Mouse (Mus musculus): ENCODE measurements around the gene Ccrl2. TPM values are rescaled to one million over a fixed set of nuclear protein-coding genes. Genes with fewer than 3 reads are reported as not detected.

The Ccrl2 gene
- total RNA-seq, 4 experiments from 2014 or later: 0.62 to 4.0 (median 1.2) TPM

DNA sequence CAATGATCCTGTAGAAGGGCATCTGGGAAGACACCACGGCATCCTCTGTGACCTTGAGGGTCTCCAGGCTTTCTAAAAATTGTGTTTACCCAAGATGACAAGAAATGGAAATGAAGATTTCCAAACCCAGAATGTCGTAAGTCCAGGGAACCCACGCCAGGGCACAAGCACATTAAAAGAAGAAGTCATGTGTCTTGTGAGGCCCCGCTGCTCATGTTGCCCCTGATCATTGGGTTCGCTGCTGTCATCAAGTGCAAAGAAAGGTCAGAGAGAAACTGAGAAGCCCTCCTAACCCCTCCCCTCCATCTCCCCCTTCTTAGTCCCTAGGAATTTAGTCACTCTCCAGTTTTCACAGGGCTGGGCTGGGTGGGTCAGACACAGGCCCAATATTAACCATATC, 5.5 kb upstream of the Ccrl2 start:
- DNase-seq (ENCODE audit: low spot score in 2 of 2): no peak

DNA sequence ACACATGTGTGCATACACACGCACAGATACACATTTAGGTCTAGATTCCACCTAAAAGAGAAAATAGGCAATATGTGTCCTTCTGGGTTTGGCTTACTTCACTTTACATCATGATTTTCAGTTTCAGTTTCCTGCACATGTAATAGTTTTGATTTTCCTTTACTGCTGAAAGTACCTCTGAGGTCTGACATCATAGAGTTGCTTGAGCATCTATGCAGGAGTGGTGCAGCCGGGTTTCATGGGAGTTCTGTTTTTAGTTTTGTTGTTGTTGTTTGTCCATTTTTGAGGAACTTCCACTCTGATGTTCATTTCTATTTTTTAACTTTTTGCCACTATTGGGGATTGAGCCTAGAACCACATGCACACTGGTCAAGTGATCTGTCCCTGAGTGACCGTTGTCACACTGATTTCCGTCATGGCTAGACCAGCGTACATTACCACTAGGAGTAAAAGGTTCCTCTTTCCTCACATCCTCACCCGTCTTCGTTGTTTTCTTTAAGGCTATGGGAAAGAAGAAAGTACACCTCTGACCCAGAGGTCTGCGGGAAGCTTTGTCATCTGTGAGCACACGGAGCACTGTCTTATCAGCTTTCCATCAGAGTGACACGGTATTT, 1.7 kb upstream of the Ccrl2 start:
- no peak for DNase-seq (ENCODE audit: low spot score in 2 of 2)

DNA sequence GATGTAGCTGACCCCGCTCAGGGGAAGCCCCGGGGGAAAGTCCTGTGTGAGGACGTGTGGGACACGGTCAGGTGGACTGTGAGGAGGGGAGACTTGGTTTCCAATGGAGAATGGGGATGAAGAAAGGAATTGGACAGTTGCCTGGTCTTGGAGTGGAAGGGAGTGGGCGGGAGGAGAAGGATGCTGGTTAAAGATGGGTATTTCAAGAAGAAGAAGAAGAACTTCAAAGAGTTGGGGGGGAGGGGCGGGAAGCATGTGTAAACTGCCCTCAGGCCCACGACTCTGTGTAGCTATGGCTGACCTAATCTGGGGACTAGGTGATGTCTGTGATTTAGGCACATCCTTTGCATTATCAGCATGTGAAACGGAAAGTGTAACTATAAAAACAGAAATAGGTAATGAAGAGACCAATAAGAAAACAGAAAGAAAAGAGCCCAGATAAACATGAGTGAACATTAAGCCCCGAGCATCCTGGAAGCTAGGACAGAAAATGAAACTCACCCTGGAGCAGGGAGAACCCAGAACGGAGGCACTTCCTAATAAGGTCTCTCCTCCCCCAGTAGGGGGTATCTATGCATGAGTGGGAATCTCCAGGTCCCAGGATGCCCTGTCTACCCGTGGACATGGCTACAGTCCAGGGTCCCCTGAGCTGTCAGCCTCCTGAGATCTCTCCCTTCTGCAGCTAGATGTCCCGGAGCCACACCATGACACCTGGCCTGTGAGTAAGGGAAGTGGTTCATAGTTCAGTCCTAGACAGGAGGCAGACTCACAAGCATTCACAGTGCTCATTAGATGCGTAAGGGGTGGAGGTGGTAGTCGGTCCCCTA, 438 bp upstream of the Ccrl2 start:
- no peak for DNase-seq (ENCODE audit: low spot score in 2 of 2)

DNA sequence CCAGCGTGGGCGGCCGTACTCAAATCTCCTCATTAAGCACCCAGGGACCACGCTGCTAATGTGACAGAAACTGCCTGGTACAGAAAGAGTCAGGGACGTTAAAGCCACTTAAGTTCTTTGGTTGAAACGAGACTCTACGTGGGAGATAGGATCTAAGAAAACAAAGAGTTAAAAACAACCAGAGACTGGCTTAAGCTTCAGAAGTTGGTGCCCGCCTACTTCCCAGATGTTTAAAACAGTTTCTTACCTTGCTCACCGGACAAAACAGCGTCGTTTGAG, 861 bp downstream of the Ccrl2 start:
- no peak for DNase-seq (ENCODE audit: low spot score in 2 of 2)

DNA sequence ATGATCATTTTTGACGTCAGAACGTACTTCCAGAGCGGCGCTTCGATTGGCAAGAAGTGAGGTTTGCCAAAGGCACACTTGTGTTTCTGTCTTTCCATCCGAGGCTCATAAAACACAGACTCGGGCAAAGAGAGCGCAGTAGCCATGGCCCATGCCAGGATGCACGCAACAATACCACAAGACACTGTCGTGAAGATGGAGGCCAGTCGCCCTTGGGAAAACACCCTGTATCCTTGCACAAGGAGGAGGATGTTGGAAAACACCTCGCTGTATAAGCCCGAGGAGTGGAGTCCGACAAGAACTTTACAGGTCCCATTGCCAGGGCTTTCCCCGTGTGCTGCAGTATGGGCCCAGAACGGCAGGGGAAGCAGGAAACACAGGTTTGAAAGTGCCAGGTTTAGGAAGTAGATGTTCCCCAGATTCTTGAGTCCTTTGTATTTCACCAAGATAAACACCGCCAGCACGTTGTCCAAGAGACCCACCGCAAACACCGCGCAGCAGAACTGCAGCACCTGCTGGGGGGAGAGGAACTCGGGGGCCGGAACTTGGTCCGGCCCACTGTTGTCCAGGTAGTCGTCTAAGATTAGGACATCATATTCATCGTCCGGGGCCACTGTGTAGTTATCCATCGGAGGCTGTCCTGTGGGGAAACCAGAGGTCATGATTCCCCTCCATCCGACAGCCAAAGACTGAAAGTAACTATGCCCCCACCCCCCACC, 1.4 kb downstream of the Ccrl2 start:
- no peak for DNase-seq (ENCODE audit: low spot score in 2 of 2)

DNA sequence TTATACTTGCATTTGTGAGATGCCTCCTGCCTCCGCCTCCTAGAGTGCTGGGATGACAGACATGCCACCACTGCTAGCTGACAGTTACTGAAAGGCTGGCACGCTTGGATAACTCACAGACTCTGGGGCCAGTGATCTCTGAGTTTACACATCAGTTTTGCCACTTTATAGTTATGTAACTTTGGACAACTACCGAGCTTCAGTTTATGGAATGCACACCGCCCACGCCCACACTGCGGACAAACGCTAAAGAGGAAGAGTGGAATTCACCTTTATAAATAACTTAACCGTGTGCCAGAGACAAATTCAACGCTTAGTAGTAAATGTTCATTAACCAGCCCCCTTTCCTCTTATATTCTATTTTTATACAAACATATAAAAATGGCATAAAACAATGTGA, 2.4 kb downstream of the Ccrl2 start:
- DNase-seq (ENCODE audit: low spot score in 2 of 2): no peak

DNA sequence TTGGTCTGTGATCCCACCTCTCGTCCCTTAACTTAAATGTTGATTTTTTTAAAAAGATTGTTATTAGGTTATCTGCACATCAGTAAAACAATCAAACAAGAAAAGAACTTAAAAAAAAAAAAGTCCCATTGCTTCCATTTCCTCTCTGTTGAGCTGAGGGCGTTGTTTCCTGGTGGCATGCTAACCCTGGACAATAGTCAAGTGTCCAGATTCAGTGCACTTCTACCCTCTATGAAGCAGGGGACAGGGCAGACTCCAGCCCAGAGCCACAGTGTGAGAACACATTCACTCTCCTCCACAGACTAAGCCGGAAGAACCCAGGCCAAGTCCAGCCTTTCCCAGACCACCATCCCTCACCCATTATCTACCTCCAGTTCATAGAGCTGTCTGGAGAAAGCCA, 8.9 kb downstream of the Ccrl2 start:
- no peak for DNase-seq (ENCODE audit: low spot score in 2 of 2)

DNA sequence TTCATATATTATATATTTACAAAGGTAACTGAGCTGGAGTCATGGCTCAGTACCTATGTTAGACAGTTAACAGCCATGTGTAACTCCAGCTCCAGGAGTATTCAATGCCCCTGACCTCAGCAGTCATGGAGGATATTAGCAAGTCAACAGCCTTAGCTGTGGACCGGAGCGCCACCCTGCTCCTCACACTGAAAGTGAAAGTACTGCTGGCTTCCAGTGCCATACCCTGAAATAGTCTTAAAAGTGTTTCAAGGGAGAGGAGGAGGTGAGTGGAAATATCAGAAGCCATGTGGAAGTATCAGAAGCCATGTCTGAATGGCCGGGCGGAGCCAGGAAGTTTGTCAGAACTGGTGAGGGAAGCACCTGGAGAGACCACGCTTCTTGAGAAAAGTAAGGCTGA, 10.1 kb downstream of the Ccrl2 start:
- no peak for DNase-seq (ENCODE audit: low spot score in 2 of 2)

DNA sequence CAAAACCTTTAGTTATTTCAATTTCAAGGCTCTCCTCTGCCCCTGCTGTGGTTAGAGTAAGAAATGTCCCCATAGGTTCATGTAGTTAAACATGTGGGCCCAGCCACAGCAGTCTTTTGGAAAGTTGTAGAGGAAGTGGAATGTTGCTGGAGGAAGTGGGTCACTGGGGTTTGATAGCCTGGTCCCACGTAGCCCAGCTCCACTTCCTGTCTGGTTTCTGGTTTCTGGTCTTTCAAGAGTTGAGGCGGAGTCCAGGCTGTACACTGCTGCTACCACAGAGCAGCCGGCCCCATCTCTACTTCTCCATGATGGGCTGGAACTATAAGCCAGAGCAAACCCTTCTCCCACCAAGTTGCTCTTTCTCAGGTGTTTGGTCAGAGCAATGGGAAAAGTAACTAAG, 11.1 kb downstream of the Ccrl2 start:
- no peak for DNase-seq (ENCODE audit: low spot score in 2 of 2)

DNA sequence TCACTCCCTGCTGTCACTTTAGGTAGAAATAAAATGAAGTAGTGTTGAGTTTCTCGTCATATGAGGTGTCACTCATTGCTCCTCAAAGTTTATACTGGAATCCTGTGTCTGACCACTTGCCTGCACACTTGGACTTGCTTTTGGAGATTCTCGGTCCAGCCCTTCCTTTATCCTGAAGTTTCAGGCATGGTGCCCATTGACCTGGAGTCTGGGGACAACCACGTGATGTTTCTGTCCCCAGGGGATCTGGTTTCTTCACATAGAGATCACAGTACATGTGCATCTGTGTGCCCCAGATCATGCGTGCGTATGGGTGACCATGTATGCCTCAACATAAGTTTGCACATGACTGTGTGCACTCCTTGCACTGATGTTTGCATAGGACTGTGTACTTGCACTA, 15.1 kb downstream of the Ccrl2 start:
- DNase-seq (ENCODE audit: low spot score in 2 of 2): no peak

DNA sequence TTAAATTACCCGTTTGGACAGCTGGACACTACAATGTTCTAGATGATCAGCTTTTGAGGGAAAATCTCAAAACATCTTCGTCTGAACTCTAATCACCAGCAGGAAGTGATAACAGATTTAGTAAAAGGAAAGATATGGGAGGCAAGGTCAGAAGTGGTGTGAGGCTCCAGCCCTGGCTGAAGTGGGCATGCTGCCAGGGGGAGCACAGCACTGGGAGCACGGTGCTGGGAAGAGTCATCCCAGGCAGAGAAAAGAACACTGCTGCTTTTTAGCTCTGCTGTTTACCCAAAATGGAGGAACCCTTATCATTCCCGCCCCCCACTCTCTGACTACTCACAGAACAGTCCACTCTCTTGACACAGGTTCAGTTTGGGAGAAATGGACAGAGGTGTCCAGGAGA, 17.4 kb downstream of the Ccrl2 start:
- DNase-seq (ENCODE audit: low spot score in 2 of 2): no peak

DNA sequence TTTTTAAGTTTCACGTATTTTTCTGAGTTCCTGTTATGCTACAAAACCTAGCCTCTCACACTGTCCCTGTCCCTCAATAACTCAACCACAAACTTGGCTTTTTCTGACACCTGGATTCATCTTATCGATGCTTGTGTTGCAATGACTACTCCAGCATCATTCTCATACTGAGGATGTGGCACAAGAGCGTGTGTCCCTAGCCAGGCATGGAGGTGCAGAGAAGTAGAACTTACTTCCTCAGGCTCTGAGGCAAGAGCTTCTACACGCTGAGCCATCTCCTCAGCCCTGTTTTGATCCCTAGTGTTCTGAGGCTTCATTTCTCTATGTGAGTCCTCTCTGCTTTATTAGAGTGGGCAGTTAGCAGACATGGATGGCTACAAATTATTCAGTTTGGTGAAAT, 23.6 kb downstream of the Ccrl2 start:
- DNase-seq (ENCODE audit: low spot score in 2 of 2): no peak

DNA sequence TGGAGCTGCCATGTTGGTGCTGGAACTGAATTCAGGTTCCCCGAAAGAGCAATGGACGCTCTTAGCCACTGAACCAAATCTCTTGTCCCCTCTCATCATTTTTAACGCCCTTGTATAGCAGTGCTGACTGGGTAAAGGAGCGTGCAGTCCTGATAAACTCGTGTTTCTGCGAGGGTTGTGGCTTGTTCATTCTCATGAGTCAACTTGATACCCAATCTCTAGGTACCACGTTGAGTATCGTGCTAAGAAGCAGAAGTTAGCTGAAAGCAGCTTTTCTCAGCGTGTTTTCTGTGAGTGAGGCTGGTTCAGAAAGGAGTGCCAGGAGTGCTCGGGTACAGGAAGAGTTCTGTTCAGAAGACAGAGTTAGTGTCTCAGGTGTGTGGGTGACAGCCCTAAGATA, 30.5 kb downstream of the Ccrl2 start:
- no peak for DNase-seq (ENCODE audit: low spot score in 2 of 2)

DNA sequence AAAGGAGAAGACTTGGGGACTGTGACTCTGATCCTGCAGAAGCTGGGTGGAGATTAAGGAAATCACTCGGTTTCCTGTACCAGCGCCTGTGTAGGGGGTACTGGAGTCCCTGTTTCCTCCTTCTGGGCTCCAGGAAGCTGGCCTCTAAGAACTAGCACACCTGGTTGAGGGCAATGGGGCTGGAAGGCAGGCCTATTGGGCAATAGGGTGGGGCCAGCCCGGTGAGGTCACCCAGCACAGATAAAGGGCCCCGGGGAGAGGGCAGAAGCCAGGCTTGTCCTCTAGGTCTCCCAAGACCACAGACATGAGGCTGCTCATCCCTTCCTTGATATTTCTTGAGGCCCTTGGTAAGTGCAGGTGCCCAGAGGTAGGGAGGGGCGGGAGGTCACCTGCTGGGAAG, 38.3 kb downstream of the Ccrl2 start, which contains the start of gene Ltf:
Gene Ltf (plus strand): TSS at position 250 of the 400 bp plus-strand sequence.
- DNase-seq (ENCODE audit: low spot score in 2 of 2): no peak

DNA sequence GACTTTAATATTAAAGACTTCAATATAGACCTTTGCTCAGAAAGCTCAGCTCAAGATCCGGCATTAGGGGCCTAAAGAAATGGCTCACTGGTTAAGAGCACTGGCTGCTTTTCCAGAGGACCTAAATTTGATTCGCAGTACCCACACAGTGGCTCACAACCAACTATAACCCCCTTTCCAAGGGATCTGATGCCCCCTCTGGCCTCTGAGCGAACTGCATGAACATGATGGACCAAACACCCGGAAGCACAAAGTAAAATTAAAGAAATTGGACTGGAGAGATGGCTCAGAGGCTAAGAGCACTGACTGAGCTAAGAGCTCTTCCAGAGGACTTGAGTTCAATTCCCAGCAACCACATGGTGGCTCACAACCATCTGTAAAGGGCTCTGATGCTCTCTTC, 41.7 kb downstream of the Ccrl2 start:
- no peak for DNase-seq (ENCODE audit: low spot score in 2 of 2)

DNA sequence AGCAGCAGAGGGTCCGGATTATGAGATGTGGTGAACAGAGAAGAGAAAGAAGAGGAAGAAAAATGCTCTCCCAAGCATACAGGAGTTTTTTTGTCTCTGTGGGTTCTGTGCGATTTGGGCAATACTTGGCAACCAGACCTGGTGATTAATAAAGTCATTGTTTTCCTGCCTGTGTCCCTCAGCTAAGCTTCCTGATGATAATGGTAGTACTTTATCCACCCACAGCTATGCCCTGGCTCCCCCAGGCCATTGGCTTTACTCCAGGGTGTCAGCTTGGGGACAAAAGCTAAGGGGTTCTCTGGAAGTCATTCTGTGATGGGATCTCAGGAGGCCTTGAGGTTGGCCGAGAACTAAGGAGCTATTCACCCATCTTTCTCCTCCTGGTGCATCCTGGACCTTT, 45.3 kb downstream of the Ccrl2 start:
- DNase-seq (ENCODE audit: low spot score in 2 of 2): no peak

DNA sequence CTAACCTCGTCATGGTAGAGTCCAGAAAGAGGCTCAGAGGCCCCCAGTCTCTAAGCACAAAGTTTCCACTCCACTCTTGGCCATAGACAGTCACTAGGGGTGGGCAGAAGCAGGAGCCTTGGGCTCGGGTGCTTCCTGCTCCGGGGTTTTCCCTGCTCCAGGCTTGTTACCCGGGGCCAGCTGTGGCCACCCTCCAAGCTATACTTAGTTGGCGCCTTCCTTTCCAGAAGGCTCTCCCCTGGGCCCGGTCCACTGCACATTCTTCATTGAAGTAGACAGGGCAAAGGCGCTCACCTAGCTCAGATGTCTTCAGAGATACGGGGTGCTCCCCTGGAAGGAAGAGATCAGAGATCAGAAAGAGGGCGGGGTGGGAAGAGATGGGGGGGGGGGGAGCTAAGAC, 45.8 kb downstream of the Ccrl2 start:
- DNase-seq (ENCODE audit: low spot score in 2 of 2): no peak

DNA sequence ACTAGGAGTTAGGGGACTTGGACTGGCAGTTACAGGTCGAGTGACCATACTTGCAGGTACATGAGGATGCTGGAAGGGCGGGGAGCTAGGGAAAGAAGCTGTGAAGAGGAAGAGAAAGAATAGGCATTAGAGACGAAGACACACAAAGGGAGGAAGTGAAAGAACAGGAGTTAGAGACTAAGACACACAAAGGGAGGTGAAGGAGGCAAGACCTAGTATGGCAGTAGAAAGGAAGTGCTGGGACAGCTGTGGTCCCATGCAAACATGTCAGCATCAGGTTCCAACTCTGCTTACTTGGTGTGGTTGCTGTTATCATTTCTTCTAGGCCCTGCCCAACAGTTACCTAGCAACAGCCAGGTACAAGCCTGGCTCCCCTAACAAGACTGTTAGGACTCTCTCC, 47.6 kb downstream of the Ccrl2 start:
- DNase-seq (ENCODE audit: low spot score in 2 of 2): no peak

DNA sequence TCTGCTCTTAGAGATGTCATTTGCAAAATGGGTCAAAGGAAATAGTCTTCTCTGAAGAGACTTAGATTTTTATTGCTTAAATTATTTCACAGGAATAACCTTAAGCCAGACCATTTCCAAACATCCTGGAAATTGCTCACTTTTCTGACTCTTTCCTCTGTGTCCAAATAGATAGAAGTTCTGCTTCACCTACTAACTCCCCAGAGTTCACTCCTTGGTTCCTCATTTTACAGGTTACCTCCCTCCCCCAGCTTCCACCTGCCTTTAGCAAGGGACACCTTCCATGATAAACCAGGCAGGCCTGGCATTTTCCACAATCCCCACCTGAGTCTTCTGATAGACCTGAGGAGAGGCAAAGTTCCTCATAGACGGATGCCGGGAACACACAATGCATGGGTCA, 50.8 kb downstream of the Ccrl2 start:
- no peak for DNase-seq (ENCODE audit: low spot score in 2 of 2)

Measured in layer of hippocampus, adult 8-10 months (tissue).